In the genomic region with DNA sequence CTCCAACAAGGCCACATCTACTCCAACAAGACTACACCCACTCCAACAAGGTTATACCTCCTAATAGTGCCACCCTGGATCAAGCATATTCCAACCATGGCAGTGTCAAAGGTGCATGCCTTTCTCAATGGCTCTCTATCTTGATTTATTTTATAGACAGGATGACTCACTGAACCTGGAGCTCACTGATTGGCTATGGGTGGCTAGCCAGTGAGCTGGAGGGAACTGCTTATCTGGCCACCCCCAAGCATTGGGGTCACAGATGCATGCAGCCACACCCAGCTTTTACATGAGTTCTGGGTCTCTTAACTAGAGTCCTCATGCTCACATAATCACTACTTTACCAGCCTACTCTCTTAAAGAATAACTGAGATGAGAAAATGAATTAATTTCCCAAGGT, we compare ENCODE assay signal across 19 mouse cellular contexts. TPM values are rescaled to one million over a fixed set of nuclear protein-coding genes. Genes with fewer than 3 reads are reported as not detected.
A peak's percentile ranks its signal among the peaks of the same experiment; 100 is the strongest.
DNase-seq lines count a peak whose midpoint lies in the region; ATAC-seq lines count a peak whose summit lies in the region.
"Had no signal": no experiment of that assay in that cellular context is flagged by ENCODE, and none has a peak within 500 bp of the region (broad histone marks: within the 10 kb centered on the region; RNA-seq: fewer than 3 reads in every experiment).

No protein-coding gene starts in this region.

- H3K27ac ChIP-seq in lung, embryonic 15.5 days = 0 out of 2 replicates have a peak overlapping the region, but pooled peaks have one; percentile 69
- peak overlapping the region; percentile 43; the same call in 1 of the 2 replicates for H3K27ac ChIP-seq in intestine, embryonic 14.5 days (ENCODE audit: low read depth)
- H3K27ac ChIP-seq in liver, embryonic 13.5 days = no peak overlapping the region
- peak overlapping the region; percentile 63 for H3K27ac ChIP-seq in stomach, embryonic 16.5 days (ENCODE audit: low read length)
- no peak overlapping the region for H3K27ac ChIP-seq in forebrain, embryonic 13.5 days
- H3K27ac ChIP-seq: midbrain, embryonic 13.5 days had no signal

- H3K27me3 ChIP-seq in lung, embryonic 15.5 days = no peaks in the 10 kb centered on the region
- H3K27me3 ChIP-seq in intestine, embryonic 14.5 days (replicated peaks; ENCODE audit: control insufficient read depth, insufficient read depth, low read length) = no peaks in the 10 kb centered on the region
- no peaks in the 10 kb centered on the region for H3K27me3 ChIP-seq in liver, embryonic 13.5 days
- no peaks in the 10 kb centered on the region for H3K27me3 ChIP-seq in stomach, embryonic 16.5 days (ENCODE audit: control insufficient read depth, insufficient read depth, low read length)
- peaks cover 3% of the 10 kb centered on the region; the same call in 1 of the 2 replicates for H3K27me3 ChIP-seq in forebrain, embryonic 13.5 days
- H3K27me3 ChIP-seq: limb, embryonic 12.5 days; midbrain, embryonic 13.5 days had no signal

- no peaks in the 10 kb centered on the region for H3K36me3 ChIP-seq in lung, embryonic 15.5 days
- no peaks in the 10 kb centered on the region for H3K36me3 ChIP-seq in intestine, embryonic 14.5 days (ENCODE audit: control insufficient read depth, insufficient read depth, low read length)
- no peaks in the 10 kb centered on the region for H3K36me3 ChIP-seq in liver, embryonic 13.5 days
- no peaks in the 10 kb centered on the region for H3K36me3 ChIP-seq in stomach, embryonic 16.5 days (ENCODE audit: control insufficient read depth, insufficient read depth, low read length)
- H3K36me3 ChIP-seq in forebrain, embryonic 13.5 days (ENCODE audit: poor library complexity, severe bottlenecking) = no peaks in the 10 kb centered on the region
- H3K36me3 ChIP-seq: G1E; limb, embryonic 12.5 days; midbrain, embryonic 13.5 days had no signal

- no peaks in the 10 kb centered on the region for H3K9me3 ChIP-seq in lung, embryonic 15.5 days
- H3K9me3 ChIP-seq in intestine, embryonic 14.5 days (ENCODE audit: control insufficient read depth, low read length) = no peaks in the 10 kb centered on the region
- no peaks in the 10 kb centered on the region for H3K9me3 ChIP-seq in liver, embryonic 13.5 days (replicated peaks)
- no peaks in the 10 kb centered on the region for H3K9me3 ChIP-seq in stomach, embryonic 16.5 days (replicated peaks; ENCODE audit: control insufficient read depth, low read length)
- no peaks in the 10 kb centered on the region for H3K9me3 ChIP-seq in forebrain, embryonic 13.5 days (replicated peaks)
- H3K9me3 ChIP-seq: G1E; limb, embryonic 12.5 days; midbrain, embryonic 13.5 days had no signal

- no peak overlapping the region for H3K4me3 ChIP-seq in lung, embryonic 15.5 days
- no peak overlapping the region for H3K4me3 ChIP-seq in intestine, embryonic 14.5 days (ENCODE audit: low read depth, low read length)
- no peak overlapping the region for H3K4me3 ChIP-seq in liver, embryonic 13.5 days (replicated peaks)
- no peak overlapping the region for H3K4me3 ChIP-seq in stomach, embryonic 16.5 days (replicated peaks; ENCODE audit: low read length)
- H3K4me3 ChIP-seq in forebrain, embryonic 13.5 days = no peak overlapping the region
- H3K4me3 ChIP-seq: limb, embryonic 12.5 days; midbrain, embryonic 13.5 days; myocyte had no signal

- H3K9ac ChIP-seq in lung, embryonic 15.5 days = no peak overlapping the region
- no peak overlapping the region for H3K9ac ChIP-seq in intestine, embryonic 14.5 days (ENCODE audit: low read length)
- no peak overlapping the region for H3K9ac ChIP-seq in liver, embryonic 13.5 days
- no peak overlapping the region for H3K9ac ChIP-seq in stomach, embryonic 16.5 days (ENCODE audit: low read length)
- H3K9ac ChIP-seq in forebrain, embryonic 13.5 days = no peak overlapping the region
- H3K9ac ChIP-seq: forebrain, postnatal 0 days; limb, embryonic 12.5 days; midbrain, embryonic 13.5 days had no signal

- no peak for DNase-seq in lung, postnatal 4 days
- DNase-seq in intestine, embryonic 14.5 days (ENCODE audit: low spot score) = no peak
- peak; percentile 36 for DNase-seq in liver, embryonic 13.5 days
- no peak for DNase-seq in thymus, postnatal 0 days (ENCODE audit: low spot score)
- DNase-seq: adrenal gland, postnatal 25 days; cerebellum, postnatal 25 days; forebrain, postnatal 0 days; gastrocnemius, postnatal 10 days; right cerebral cortex, postnatal 14 days; thymus, adult 18-20 months had no signal

- peaks cover 17% of the 10 kb centered on the region for H3K4me1 ChIP-seq in lung, embryonic 15.5 days
- H3K4me1 ChIP-seq in intestine, embryonic 14.5 days (replicated peaks; ENCODE audit: control insufficient read depth, insufficient read depth, low read length) = peaks cover 3% of the 10 kb centered on the region; the same call in 1 of the 2 replicates
- peaks cover 21% of the 10 kb centered on the region for H3K4me1 ChIP-seq in liver, embryonic 13.5 days (replicated peaks)
- peaks cover 22% of the 10 kb centered on the region for H3K4me1 ChIP-seq in stomach, embryonic 16.5 days (ENCODE audit: control insufficient read depth, insufficient read depth, low read length)
- peaks cover 16% of the 10 kb centered on the region for H3K4me1 ChIP-seq in forebrain, embryonic 13.5 days

- no peak overlapping the region for H3K4me2 ChIP-seq in lung, embryonic 15.5 days
- no peak overlapping the region for H3K4me2 ChIP-seq in intestine, embryonic 14.5 days (ENCODE audit: low read length)
- peak overlapping the region; percentile 8; the same call in 1 of the 2 replicates for H3K4me2 ChIP-seq in liver, embryonic 13.5 days
- H3K4me2 ChIP-seq in stomach, embryonic 16.5 days (ENCODE audit: low read depth, low read length) = no peak overlapping the region
- H3K4me2 ChIP-seq in forebrain, embryonic 13.5 days = no peak overlapping the region
- H3K4me2 ChIP-seq: limb, embryonic 12.5 days; midbrain, embryonic 13.5 days had no signal

- ATAC-seq in lung, embryonic 15.5 days (ENCODE audit: borderline replicate concordance, extremely low read depth, low FRiP score, low TSS enrichment) = no peak
- peak; percentile 76 for ATAC-seq in intestine, embryonic 14.5 days (replicated peaks; ENCODE audit: low FRiP score, low TSS enrichment, low read depth)
- peak; percentile 88 for ATAC-seq in liver, embryonic 13.5 days (ENCODE audit: low read depth)
- peak; percentile 59; the same call in 1 of the 2 replicates for ATAC-seq in stomach, embryonic 16.5 days (ENCODE audit: insufficient read depth, low FRiP score)
- no peak for ATAC-seq in forebrain, embryonic 13.5 days
- ATAC-seq: forebrain, postnatal 0 days; hindbrain, embryonic 16.5 days; midbrain, embryonic 13.5 days had no signal

RNA-seq across cellular contexts. Expression of a gene that starts 5.7 kb away (rescaled TPM):
- polyA plus RNA-seq in lung, embryonic 15.5 days (2015; fragmentation: Nextera tagmentation; extraction: Ambion mirVana) = 0.17 and 0.23 TPM in 2 replicates
- polyA plus RNA-seq in intestine, embryonic 14.5 days (2014; fragmentation: Nextera tagmentation; extraction: Ambion mirVana) = not detected in 2 replicates
- polyA plus RNA-seq in liver, embryonic 13.5 days (2015; fragmentation: Nextera tagmentation; extraction: Ambion mirVana) = not detected in 2 replicates
- polyA plus RNA-seq in stomach, embryonic 16.5 days (2015; fragmentation: Nextera tagmentation; extraction: Ambion mirVana) = 0.19 TPM in 1 of 2 replicates, not detected in the other
- not detected in 2 replicates for polyA plus RNA-seq in forebrain, embryonic 13.5 days (2015; fragmentation: Nextera tagmentation; extraction: Ambion mirVana)
- 0.33 TPM in 2 replicates for polyA plus RNA-seq in thymus, postnatal 0 days (2015; fragmentation: Nextera tagmentation; extraction: Ambion mirVana)
- polyA plus RNA-seq: embryonic facial prominence, embryonic 11.5 days; forebrain, postnatal 0 days; G1E; midbrain, embryonic 13.5 days had no signal

Comparison
In these comparisons a context has a peak if more than half of its experiments do, and no peak if none do; other contexts are left out.
1. ATAC-seq: peak in intestine, embryonic 14.5 days (single experiment), liver, embryonic 13.5 days (single experiment) and stomach, embryonic 16.5 days (single experiment); none in lung, embryonic 15.5 days (single experiment) and forebrain, embryonic 13.5 days (single experiment).
2. H3K27ac ChIP-seq: peak in lung, embryonic 15.5 days (single experiment), intestine, embryonic 14.5 days (single experiment) and stomach, embryonic 16.5 days (single experiment); none in liver, embryonic 13.5 days (single experiment) and forebrain, embryonic 13.5 days (single experiment).